ENCODE assay signal across 8 mouse cellular contexts in the genomic region with DNA sequence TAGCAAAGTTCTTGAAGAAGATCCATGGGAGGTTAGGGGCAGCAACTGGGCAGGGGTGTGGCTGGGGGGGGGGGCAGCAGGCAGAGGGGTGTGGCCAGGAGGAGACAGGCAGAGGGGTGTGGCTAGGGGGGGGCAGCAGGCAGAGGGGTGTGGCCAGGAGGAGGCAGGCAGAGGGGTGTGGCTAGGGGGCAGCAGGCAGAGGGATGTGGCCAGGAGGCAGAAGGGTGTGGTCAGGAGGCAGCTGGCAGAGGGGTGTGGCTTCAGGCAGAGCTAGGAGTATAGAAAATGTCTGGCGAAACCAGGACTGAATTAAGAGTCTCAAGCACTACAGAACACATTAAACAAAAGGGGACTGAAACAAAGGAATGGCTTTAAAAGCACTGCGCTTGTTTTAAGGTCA. TPM values are rescaled to one million over a fixed set of nuclear protein-coding genes. Genes with fewer than 3 reads are reported as not detected.
A peak's percentile ranks its signal among the peaks of the same experiment; 100 is the strongest.
DNase-seq lines count a peak whose midpoint lies in the region; ATAC-seq lines count a peak whose summit lies in the region.

No protein-coding gene starts in this region.

- peaks cover 37% of the 10 kb centered on the region for H3K4me1 ChIP-seq in forebrain, embryonic 10.5 days
- no peaks in the 10 kb centered on the region for H3K4me1 ChIP-seq in forebrain, embryonic 13.5 days
- H3K4me1 ChIP-seq in liver, embryonic 11.5 days (replicated peaks; ENCODE audit: control insufficient read depth, insufficient read depth, low read length), result peaks cover 9% of the 10 kb centered on the region

- no peak overlapping the region for H3K9ac ChIP-seq in forebrain, embryonic 13.5 days
- H3K9ac ChIP-seq in liver, embryonic 11.5 days (ENCODE audit: low read depth, low read length), result no peak overlapping the region

- no peaks in the 10 kb centered on the region for H3K9me3 ChIP-seq in forebrain, embryonic 10.5 days
- H3K9me3 ChIP-seq in forebrain, embryonic 13.5 days (replicated peaks), result no peaks in the 10 kb centered on the region
- H3K9me3 ChIP-seq in liver, embryonic 11.5 days (ENCODE audit: control insufficient read depth, low read length), result no peaks in the 10 kb centered on the region

- no peak overlapping the region for H3K4me2 ChIP-seq in forebrain, embryonic 13.5 days
- peak overlapping the region; percentile 34 for H3K4me2 ChIP-seq in liver, embryonic 11.5 days

- H3K27me3 ChIP-seq in forebrain, embryonic 10.5 days (ENCODE audit: poor library complexity, severe bottlenecking), result peaks cover 14% of the 10 kb centered on the region
- peaks cover 3% of the 10 kb centered on the region; the same call in 1 of the 2 replicates for H3K27me3 ChIP-seq in forebrain, embryonic 13.5 days
- H3K27me3 ChIP-seq in liver, embryonic 11.5 days (replicated peaks; ENCODE audit: control insufficient read depth, insufficient read depth, low read length), result peaks cover 4% of the 10 kb centered on the region; the same call in 1 of the 2 replicates

- no peaks in the 10 kb centered on the region for H3K36me3 ChIP-seq in forebrain, embryonic 10.5 days (replicated peaks)
- no peaks in the 10 kb centered on the region for H3K36me3 ChIP-seq in forebrain, embryonic 13.5 days (ENCODE audit: poor library complexity, severe bottlenecking)
- no peaks in the 10 kb centered on the region for H3K36me3 ChIP-seq in liver, embryonic 11.5 days (ENCODE audit: control insufficient read depth, insufficient read depth, low read length)

- DNase-seq in forebrain, embryonic 10.5 days (ENCODE audit: extremely low spot score, low spot score), result peak; percentile 30
- DNase-seq in thymus, postnatal 4 days, result peak; percentile 17
- DNase-seq in thymus, postnatal 10 days (ENCODE audit: low spot score in 2 of 2), result no peak
- no peak for DNase-seq in liver, embryonic 11.5 days (ENCODE audit: low spot score)
- DNase-seq in frontal cortex, postnatal 14 days (ENCODE audit: low spot score in 2 of 2), result no peak
- no peak for DNase-seq in urinary bladder, postnatal 14 days (ENCODE audit: low spot score)
- DNase-seq in ovary, postnatal 36 days (ENCODE audit: low spot score), result no peak

- H3K4me3 ChIP-seq in forebrain, embryonic 10.5 days, result no peak overlapping the region
- no peak overlapping the region for H3K4me3 ChIP-seq in forebrain, embryonic 13.5 days
- no peak overlapping the region for H3K4me3 ChIP-seq in liver, embryonic 11.5 days (ENCODE audit: low read depth, low read length)

- no peak overlapping the region for H3K27ac ChIP-seq in forebrain, embryonic 10.5 days
- H3K27ac ChIP-seq in forebrain, embryonic 13.5 days, result no peak overlapping the region
- no peak overlapping the region for H3K27ac ChIP-seq in liver, embryonic 11.5 days (ENCODE audit: low read depth, low read length)

- no peak; the same call in 1 of the 2 replicates for ATAC-seq in forebrain, embryonic 13.5 days
- ATAC-seq in liver, embryonic 11.5 days (replicated peaks; ENCODE audit: low FRiP score), result peak; percentile 84

- 9% methylated on average over 2 of the region's 2 CpGs for WGBS in forebrain, embryonic 10.5 days
- 6% methylated on average over 2 of the region's 2 CpGs for whole genome bisulfite sequencing in forebrain, embryonic 13.5 days
- WGBS in liver, embryonic 11.5 days, result 22% methylated on average over 2 of the region's 2 CpGs

RNA-seq across cellular contexts. Expression of a gene that starts 19.4 kb away (rescaled TPM):
- not detected in 2 replicates for polyA plus RNA-seq in forebrain, embryonic 10.5 days (2016; fragmentation: Nextera tagmentation; extraction: Ambion mirVana)
- not detected in 2 replicates for polyA plus RNA-seq in forebrain, embryonic 13.5 days (2015; fragmentation: Nextera tagmentation; extraction: Ambion mirVana)
- polyA plus RNA-seq in liver, embryonic 11.5 days (2014; fragmentation: Nextera tagmentation; extraction: Ambion mirVana), result 0.31 and 0.37 TPM in 2 replicates

RNA-seq across cellular contexts. Expression of a gene that starts 20.5 kb away (rescaled TPM):
- polyA plus RNA-seq in forebrain, embryonic 10.5 days (2016; fragmentation: Nextera tagmentation; extraction: Ambion mirVana), result 0.25 and 0.42 TPM in 2 replicates
- polyA plus RNA-seq in forebrain, embryonic 13.5 days (2015; fragmentation: Nextera tagmentation; extraction: Ambion mirVana), result 0.21 and 0.29 TPM in 2 replicates
- polyA plus RNA-seq in liver, embryonic 11.5 days (2014; fragmentation: Nextera tagmentation; extraction: Ambion mirVana), result not detected in 2 replicates

Comparison
In these comparisons a context has a peak if more than half of its experiments do, and no peak if none do; other contexts are left out.
1. DNase-seq: peak in forebrain, embryonic 10.5 days (single experiment) and thymus, postnatal 4 days (single experiment); none in thymus, postnatal 10 days (0 of 2), liver, embryonic 11.5 days (single experiment), frontal cortex, postnatal 14 days (0 of 2), urinary bladder, postnatal 14 days (single experiment) and ovary, postnatal 36 days (single experiment).